Mouse (Mus musculus) kidney, adult 2 months (tissue): ENCODE measurements around the gene Dlg2.

Experiments used
- CTCF ChIP-seq: fragments of 200-500 bp; conservative IDR thresholded peaks from 2 replicates; pipeline ENCODE4 v1.5.1; 2011; ENCODE audit warnings: low read depth, mild to moderate bottlenecking, control low read depth, low read length, moderate library complexity, mixed read lengths; ENCODE audit not compliant: insufficient read depth, insufficient read length
- POLR2A ChIP-seq: fragments of 200-500 bp; IDR thresholded peaks from one replicate; pipeline ENCODE4 v1.6.1; 2011; ENCODE audit warnings: low read depth, low read length, control low read depth

- TF ChIP-seq CTCF (no peak), POLR2A (no peak)
Measured at GRCm38 (mm10) chr7:91262998-91263397, 786.5 kb downstream of the Dlg2 start.
